Mouse (Mus musculus): Measurements from ENCODE around the gene Prmt8.

DNA sequence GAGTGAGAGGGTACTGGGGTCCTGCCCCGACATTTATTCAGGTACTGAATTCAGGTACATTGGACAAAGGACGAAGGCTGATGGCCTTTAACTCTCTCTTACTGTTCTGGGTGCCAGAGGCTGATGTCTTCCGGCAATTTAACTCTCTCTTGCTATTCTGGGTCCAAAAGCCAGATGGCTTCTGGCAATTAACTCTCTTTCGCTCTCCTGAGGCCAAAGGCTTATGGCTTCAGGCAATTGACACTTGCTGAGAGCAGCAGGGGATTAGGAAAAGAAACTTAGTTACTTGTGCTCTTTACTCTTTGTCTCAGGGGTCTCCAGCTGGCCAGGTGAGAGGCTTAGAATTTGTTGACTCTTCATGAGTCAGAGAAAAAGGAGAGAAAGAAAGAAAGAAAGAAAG is 113.3 kb downstream of the Prmt8 start:
- TF ChIP-seq CTCF (IDR thresholded peaks at IDR 0.05; ENCODE audit: control insufficient read depth, insufficient read depth, insufficient read length) = no peak
- TF ChIP-seq MYOG (IDR thresholded peaks at IDR 0.05; ENCODE audit: control insufficient read depth, extremely low read depth, insufficient read length) = no peak
- no peak for TF ChIP-seq FOSL1 (IDR thresholded peaks at IDR 0.05; ENCODE audit: insufficient read depth, low read length, poor library complexity, severe bottlenecking)
